Mouse (Mus musculus): ENCODE measurements at regions not wholly inside any gene's neighbourhood (a gene's known extent, or its start where the extent isn't known, plus 50 kb on each side); places are given as distances from the start of the nearest gene placed in this dataset.

DNA sequence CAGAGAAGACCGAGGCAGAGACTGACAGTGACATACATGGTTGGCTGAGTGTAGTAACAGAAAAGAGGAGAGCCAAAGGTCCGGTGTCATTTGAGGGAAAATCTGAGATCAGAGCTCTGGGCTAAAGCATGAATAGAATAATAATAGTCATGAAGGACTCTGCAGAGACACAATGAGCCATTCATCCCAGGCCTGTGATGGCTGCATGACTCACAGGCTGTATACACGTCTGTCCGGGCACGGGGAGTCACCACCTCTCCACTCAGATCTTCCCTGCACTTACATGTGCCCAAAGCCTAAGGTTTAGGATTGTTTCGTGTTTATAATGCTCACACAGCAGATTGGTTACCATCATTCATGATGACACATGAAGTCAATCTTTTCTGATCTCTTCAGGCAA lies 246.2 kb upstream of the Jmjd1c start:
- no peak for DNase-seq

DNA sequence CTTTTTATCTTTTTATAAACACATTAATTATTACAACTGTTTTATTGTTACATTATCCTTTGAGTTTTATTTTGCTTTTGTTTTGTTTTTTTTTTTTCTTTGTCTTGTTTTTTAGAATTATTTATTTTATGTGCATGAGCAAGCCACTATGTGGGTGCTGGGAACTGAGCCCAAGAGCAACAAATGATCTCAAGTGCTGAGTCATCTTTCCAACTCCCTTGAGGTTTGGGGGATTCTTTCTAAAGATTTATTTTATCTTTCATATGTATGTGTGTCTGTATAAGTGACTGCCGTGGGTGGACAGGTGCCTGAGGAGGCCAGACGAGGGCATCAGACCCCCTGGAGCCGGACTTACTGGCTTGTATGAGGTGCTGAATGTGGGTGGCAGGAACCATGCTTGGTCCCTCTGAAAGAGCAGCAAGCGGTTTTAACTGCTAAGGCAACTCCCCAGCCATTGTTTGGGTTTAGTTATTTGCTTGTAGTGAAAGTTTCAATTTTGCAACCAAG lies 244.9 kb upstream of the Jmjd1c start:
- intact Hi-C loops (cut with DNase I), result no loop called here
- DNase-seq, result no peak

More for the DNA sequence above, 246.2 kb upstream of the Jmjd1c start:
- intact Hi-C loops (cut with DNase I), result no loop called here

DNA sequence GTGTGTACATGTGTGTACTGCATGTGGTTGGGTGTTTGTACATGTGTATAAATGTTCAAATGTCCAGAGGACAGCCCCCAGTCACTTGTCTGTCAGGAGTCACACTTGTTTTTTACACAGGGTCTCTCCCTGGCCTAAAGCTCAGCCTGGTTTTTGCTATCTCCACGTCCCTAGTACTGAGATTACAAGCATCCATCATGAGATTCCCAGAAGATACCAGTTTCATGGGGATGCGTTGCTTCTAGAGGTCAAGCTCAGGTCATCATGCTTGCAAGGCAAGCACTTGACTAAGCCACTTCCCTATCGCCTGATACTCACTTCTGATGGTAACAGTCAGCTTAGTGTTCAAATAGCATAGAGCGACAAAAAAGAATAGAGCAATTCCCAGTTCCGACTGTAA lies 244.1 kb upstream of the Jmjd1c start:
- DNase-seq, result no peak
- intact Hi-C loops (cut with DNase I), result no loop called here

DNA sequence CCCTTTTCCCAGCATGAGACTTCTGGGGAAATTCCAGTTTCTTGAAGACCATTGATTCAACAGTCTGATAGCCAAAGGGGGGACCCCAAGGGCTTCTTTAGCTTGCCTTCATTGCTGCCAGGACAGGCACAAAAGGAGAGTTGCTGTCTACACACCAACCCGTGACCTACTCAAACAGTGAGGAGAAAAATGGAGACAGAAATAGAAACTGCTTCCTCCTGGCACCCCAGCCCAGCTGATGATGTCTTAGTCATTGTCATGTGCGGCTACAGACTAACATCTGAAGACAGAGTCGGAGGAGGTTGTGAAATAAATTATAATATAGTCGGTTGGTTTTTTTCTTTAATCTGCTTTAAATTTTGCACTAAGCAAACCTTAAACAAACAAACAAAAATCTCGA lies 243.2 kb upstream of the Jmjd1c start:
- intact Hi-C loops (cut with DNase I), result no loop called here
- no peak for DNase-seq

DNA sequence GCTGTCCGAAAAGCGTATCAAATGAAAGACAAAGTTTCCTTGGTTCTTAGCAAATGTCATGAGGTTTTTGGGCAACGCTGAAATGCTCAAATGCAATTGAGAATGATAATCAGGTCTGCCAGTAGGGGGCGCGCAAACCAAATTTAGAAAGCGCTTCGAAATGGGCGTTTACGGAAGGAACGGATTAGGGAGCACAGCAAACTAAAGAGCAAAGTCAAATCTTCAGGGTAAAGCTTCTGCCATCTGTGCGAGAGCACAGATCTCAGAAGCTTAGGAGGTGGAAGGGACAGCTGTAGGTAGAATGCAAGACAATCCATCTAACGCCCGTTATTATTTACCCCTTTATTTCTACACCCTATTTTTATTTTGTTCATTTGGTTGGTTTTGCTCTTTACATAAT lies 242.7 kb upstream of the Jmjd1c start:
- intact Hi-C loops (cut with DNase I), result no loop called here
- DNase-seq, result peak; percentile 78 to 84

DNA sequence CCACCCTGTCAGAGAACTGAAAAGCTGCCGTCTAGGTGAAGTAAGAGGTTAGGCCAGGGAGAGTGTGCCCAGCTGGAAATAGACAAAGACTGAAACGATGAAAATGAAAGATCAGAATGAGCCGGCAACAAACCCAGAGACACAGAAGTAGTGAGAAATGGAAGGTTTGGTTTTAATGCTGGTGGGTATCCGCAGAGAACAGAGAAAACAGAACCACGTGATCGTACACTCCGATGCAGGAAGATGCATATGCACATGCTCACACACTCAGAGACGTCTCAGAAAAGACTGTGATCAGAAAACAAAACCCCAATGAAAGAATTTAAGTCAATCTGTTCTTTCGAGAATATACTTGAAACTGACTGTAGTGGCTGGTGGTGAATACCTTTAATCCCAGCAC lies 241.0 kb upstream of the Jmjd1c start:
- no peak for DNase-seq
- intact Hi-C loops (cut with DNase I), result no loop called here

DNA sequence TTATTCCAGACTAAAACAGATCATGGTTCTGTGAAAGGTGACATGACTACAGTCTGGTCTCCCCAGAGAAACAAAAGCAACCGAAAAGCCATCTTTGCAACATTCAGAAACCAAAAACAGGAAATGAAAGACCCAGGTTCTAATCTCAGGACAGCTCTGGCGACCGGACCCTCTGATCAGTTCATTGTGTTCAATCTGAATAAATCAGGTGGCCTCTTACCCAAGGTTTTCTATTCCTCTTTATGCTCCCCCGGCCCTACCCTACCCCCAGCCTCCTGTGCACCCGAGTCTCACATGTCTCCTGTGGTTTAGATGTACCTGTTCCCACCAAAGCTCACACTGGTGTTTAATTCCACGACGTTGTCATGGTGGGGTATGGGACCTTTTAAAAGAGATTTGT lies 238.6 kb upstream of the Jmjd1c start:
- intact Hi-C loops (cut with DNase I), result no loop called here
- DNase-seq, result no peak

DNA sequence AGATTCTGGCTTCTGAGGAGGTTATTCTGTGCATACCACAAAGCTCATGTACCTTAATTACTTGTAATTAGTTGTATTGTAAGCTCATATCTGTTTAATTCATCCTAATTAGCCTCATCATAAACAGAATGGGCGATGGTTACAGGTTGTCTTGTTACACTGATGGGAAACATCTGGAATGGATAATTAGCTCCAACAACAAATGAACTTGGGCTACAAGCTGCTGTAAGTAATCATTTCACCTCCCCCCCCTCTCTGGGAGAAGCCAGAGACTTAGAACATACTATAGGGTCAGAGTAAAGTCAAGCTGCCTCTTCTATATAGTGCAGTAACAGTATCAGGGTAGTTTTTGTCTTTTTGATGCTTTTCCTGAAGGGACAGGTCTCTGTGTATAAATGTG lies 234.5 kb upstream of the Jmjd1c start:
- no peak for DNase-seq
- intact Hi-C loops (cut with DNase I), result no loop called here

DNA sequence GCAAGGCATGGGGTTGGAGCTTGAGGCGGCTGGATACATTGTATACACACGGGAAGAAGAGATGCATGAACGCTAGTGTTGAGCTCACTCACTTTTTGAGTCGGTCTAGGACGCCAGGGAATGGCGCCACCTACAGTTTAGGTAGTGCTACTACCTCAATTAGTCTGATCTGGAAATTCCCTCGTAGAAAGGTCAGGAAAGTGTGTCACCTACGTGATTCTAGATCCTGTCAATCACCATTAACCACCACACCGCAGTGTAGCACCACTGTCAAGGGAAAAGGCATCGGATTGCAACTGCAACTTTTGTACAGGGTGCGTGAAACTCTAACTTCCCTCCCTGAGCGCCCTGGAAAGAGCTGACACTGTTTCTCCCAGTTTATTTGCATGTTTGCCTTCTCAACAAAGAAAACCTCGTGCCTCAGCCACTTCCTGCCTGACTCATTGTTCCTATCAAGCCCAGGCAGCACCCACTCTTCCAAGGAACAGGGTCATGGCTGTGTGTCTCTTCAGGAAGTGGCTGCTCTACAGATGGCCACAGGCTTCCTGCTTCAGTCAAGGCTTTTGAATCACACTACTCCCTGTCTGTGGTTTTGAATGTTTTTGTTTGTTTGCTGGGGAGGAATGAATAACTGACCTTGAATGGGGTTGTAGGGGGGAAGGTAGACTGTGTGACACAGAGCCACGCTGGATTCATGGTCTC lies 231.6 kb upstream of the Jmjd1c start:
- peak in 1 of 2 experiments; percentile 14 for DNase-seq
- intact Hi-C loops (cut with DNase I), result no loop called here

DNA sequence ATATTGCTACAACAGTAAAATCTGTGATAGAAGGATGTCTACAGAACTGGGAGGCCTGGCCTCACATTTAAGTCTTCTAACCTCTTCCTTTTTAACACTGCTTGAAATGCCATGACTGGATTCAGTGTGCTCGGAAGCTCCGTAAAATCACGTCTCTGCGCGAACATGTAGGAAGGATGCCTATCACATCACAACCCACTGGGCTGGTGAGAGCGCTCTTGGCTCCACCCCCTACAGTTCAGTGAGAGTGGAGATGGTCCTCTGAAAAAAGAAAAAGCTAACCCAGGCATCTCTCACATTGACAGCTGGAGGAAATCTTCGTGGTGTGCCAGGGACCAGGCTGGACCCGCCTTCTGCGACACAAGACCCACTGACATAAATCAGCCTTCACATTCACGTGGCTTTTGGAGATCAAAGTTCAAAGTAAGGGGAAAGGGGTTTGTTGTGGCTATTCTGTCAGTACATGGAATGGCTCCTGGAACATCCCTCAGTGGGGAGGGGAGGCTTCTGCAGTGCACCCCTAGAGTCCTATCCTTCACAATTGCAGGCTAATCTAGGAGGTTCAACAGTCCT lies 230.8 kb upstream of the Jmjd1c start:
- no peak for DNase-seq
- intact Hi-C loops (cut with DNase I), result no loop called here

DNA sequence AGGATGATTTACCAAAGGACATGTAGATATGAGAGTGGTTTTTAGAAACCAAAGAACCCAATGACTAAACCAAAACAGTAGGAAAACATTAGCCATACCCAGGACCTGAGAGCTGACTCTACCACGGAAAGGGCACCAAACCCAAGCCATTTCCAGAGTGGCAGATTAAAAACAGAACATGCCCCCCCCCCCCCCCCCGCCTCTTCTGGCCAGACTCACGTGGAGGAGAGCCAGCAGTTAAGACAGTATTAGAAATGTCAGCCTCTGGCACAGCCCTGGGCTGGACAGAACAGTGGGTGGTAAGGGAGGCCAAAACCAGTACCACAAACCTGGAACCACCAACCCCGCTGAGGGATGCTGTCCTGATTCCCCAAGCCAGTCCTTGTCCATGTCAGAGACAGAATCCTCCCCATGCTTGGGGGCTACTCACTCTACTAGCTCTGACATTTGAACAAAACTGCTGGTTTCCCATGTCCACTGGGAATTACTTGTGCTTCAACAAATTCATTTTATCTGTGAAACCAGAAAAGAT lies 224.7 kb upstream of the Jmjd1c start:
- DNase-seq, result no peak
- intact Hi-C loops (cut with DNase I), result no loop called here

DNA sequence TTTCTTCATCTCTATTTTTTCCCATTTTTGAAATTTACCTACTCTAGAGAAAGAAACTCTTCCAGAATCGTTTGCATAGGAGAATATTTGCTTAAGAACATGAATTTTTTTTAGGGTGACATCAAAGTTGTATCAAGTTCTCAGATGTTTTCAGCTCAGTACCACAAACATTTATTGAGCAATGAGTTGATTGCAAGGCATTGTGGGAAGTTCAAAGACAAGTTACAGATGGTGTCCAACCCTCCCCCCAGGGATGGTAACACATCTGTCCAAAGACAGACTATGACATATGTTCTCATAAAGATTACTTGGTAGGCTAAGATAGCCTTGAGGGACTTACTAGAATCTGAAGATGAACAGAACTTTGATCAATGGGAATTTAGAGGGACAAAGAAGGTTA lies 224.3 kb upstream of the Jmjd1c start:
- intact Hi-C loops (cut with DNase I), result no loop called here
- no peak for DNase-seq

DNA sequence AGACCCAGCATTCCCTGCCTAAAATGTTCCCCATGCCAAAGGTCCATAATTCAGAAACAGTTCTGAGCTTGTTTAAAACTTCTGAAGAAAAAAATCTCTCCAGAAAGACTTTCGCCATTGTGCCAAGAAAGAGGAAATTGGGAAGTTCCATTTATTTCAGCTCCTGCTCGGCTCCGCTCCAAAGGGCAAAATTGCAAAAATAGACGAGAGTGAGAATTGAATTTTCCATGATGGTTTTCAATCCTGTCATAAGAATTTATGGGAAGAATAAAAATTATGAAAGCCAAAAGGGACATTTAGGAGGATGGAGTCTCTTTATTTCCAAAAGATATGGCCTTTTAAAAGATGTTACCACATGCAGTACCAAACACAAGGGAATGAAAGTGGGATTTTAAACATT lies 222.5 kb upstream of the Jmjd1c start:
- intact Hi-C loops (cut with DNase I), result no loop called here
- peak in 1 of 2 experiments; percentile 45 for DNase-seq

DNA sequence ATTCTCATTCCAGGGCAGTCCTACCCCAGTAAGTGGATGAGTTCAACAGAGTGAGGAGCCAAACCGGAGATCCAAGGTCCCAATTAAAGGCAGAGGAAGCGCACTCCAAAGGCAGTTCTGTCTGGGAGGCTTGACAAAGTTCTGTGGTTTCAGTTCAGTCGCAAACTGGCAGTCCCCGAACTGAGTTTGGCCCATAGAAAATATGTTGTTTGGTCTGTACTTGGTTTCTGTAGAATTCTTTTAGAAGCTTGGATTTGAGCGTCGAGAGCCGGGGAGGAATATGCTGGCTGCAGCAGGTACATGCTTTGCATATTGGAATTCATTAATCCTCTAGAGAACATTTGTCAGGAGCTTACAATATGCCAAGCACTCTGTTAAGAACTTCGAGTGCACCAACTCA lies 216.9 kb upstream of the Jmjd1c start:
- DNase-seq, result peak in 1 of 2 experiments; percentile 17
- intact Hi-C loops (cut with DNase I), result no loop called here

DNA sequence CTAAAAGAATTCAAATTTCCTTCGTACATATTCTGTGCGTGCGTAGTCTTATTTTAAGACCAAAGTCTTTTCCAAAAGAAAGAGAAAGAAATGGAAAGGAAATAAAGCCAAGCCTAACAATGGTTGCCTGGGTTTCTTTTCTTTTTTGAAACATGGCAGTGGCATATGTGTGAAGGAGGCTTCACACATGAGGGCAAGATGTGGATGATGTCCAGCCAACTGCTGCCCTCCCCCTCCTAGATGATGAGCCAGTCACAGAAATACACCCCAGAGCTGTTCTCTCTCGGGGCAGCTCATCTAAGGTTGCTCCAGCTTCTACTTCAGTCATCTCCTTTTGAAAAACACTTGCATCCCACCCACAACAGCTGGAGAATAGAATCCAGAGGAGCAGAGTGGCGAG lies 213.1 kb upstream of the Jmjd1c start:
- intact Hi-C loops (cut with DNase I), result no loop called here
- no peak for DNase-seq

DNA sequence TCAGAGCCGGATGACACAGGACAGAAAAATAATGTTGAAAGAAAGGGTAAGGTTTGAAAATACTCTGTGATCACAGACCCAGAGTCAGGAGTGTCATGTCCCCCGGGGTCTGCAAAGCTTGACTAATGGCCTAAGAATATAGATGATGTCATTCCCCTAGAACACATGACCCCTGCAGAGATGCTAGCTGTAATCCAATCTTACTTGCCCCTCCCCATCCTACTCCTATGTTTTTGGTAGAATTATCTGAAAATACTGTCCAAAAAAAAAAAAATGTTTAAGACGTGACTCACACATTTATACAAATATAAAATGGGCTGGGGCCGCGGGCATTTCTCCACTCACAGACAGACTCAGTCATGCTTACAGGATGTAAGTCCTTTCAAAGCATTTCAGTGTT lies 210.3 kb upstream of the Jmjd1c start:
- no peak for DNase-seq
- intact Hi-C loops (cut with DNase I), result no loop called here

DNA sequence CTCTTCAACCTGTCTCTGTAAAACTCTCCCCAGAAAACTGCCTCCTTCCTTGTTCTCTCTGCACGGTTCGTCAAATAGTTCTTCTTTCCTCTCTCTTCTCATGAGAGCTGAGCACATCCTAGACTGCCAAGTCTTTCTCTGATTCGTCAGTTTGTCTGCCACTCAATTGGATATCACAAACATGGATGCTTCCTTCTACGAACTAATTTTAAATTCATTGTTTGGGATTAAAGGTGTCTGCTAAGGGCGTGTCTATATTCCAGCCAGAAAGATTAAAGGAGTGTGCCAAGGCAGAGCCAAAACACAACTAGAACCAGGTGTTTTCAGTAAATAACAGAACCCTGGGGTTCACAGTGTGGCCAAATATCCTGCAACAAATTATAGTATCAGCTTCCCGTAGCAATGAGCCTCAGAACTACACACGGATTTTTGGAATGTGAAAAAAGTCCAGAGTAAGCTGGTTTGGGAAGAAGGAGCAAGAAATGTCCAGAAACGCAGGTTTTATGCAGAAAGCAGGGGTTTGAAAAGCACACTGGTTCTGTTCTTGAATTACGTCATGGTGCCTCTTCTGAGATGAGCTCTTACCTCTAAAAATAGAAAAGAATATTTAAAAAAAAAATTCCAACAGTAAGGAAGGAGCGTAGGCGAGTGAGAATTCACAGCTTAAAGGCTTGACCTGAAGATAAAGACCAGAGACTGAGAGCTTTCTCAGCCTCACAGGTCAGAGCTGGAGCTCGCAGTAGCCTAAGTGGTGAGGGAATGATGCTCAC lies 206.0 kb upstream of the Jmjd1c start:
- no peak for DNase-seq
- intact Hi-C loops (cut with DNase I), result no loop called here

DNA sequence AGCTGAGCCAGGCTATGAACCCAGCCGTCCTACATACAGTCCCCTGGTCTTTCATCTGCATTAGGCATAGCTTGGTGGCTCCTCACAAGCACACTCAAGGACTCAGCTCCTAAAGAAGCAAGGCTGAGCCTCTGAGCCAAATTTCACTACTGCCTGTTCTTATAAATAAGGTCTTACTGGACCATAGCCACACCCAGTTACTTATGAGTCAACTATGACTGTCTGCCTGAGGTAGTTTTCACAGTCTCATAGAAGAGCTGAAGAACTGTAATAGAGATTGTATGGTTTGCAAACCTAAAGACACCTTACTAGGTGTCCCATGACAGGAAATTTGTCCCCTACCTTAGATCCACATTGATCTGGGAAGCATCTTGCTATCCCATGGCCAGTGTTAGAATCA lies 204.1 kb upstream of the Jmjd1c start:
- no peak for DNase-seq
- intact Hi-C loops (cut with DNase I), result no loop called here

DNA sequence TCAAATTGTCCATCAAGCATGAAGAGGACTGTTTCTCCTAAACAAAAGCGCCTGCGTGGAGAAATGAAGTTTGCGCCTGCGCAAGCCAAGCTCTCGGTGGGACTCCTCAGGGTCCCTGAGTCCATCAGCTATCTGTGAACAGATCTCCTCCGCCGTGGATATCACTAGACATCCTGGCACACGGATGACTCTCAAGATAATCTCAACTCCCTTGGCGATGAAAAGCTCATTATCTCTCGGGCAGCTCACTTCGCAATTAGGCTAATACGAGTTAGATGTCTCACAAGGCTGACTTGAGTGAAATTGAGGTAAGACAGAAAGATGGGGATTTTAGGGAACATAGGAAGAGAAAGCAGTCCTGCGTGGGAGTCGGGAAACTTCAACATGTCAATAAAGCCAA lies 202.1 kb upstream of the Jmjd1c start:
- no peak for DNase-seq
- intact Hi-C loops (cut with DNase I), result no loop called here

DNA sequence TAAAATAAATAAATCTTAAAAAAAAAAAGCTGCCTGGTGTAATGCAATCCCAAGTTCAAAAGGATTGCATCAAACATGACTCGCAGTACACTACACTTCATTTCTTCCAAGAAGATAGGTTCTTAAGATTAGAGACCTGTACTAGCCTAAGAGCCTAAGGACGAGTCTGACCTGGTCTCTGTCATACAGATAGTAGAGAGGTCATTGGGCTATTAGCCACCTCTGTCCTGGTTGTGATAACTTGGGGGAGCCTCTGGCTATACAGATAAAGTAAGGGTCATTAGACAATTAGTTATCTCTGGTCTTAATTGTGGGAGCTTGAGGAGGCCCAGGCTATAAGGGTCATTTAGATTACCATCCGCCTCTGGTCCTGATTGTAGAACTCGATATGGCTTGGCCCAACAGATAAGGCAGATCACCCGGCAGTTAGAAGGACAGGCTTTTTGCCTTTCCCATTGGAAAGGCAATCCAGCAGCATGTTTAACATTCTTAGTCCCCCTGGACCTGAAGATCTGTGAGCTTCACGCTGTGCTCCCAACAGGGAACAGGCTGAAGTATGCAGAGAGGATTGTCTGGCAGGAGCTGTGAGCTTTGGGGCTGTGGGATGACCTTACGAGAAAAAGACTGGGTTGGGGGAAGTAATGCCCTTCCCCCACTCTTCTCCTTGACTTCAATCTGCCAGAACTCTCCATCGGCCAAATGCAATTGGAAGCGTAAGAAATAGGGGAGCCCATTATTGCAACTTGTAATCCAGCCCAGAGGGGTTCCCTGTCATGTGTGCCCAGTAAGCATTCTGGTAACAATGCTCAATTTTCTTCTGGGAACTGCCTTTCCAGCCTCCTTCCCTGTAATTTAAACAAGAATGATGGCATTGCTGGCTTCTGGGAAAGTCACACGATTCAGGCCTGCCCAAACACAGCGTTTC lies 199.0 kb upstream of the Jmjd1c start:
- no peak for DNase-seq
- intact Hi-C loops (cut with DNase I), result no loop called here

DNA sequence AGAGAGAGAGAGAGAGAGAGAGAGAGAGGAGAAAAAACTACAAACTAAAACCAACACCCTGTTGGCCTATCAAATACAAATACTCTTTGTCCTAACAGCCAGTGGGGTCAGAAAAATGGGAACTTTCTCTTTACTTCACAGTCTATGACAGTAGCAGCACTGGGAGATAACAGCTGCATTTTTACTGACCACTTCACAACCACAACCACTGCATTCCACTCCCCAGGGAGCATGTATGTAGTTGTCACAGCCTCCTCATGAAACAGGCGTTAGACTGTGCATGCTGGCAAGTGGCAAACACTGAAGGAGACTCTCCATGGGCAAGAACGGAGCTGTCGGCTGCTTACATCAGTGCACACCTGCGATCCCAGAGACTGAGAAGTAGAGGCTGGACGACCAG lies 196.2 kb upstream of the Jmjd1c start:
- intact Hi-C loops (cut with DNase I), result no loop called here
- no peak for DNase-seq

Measured in gastrocnemius, postnatal 36 days (tissue).